Mouse (Mus musculus) left cerebral cortex, adult 2 months (tissue): ENCODE data around the gene Borcs5. TPM values are rescaled to one million over a fixed set of nuclear protein-coding genes. Genes with fewer than 3 reads are reported as not detected.

Source experiments
- DNase-seq, 2 experiments: peaks; one replicate each; pipeline ENCODE4 v3.0.0; 2021 to 2022; ENCODE audit warnings: low spot score in 2 of 2, mixed read lengths in 1 of 2; ENCODE audit errors: extremely low spot score in 1 of 2
- H3K27ac ChIP-seq: fragments of 200-600 bp; 2 replicates; pipeline ENCODE4 v1.8.1; 2022
- H3K4me3 ChIP-seq: fragments of 200-600 bp; 2 replicates; pipeline ENCODE4 v1.8.1; 2022
- CTCF ChIP-seq: fragments of 200-600 bp; IDR thresholded peaks from 2 replicates; pipeline ENCODE4 v1.8.1; 2022; ENCODE audit warnings: antibody characterized with exemption, mild to moderate bottlenecking, moderate library complexity
- intact Hi-C: fragments of 180-260 bp; cut with DNase I; formaldehyde crosslinking; loops from one replicate; pipeline ENCODE4 v1.15.1; 2025
- total RNA-seq, 2 experiments: library from RNA; stranded (reverse); gene quantifications; 2 replicates each; pipeline ENCODE4 v1.2.3; 2021

The Borcs5 gene
- total RNA-seq, 2 experiments from 2014 or later = 34.1 to 37.6 TPM

DNA sequence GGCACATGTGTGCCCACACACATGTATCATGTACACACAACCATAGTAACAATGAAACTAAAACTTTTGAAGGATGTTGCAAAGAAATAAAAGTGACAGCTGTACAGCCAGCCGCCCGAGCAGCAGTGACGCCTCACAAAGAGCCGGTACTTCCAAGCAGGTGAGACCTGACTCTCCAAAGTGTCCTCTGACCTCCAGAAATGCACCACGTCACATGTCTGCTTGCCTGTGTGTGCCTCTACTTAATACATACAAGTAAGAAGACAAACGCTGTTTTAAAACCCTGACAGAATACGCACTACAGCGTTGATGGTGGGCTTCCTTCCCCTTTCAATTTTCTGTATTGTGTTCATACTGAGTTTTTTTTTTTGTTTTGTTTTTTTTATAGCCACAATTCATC, 83.6 kb downstream of the Borcs5 start:
- Histone ChIP-seq H3K27ac (no peak overlapping the region), H3K4me3 (no peak overlapping the region)
- TF ChIP-seq CTCF = no peak
- no peak for DNase-seq
- intact Hi-C loops = no loop called here

DNA sequence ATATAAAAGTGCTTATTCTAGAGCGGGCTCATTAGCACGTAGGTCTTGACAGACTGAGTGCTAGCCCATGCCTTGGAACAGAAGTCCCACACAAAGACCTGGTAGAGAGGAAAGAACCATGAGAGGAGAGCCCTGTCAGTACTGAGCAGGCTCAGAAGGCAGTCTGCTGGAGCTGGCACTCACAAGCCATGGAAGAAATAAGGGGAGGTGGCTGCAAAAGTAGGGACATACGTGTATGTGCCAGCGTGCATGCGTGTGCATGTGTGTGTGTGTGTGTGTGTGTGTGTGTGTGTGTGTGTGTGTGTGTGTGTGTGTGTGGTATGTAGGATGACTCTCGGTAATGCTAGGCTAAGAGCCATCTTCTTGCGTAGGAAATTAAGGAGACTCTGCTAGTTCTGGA, 84.0 kb downstream of the Borcs5 start:
- no peak overlapping the region for H3K4me3 ChIP-seq
- no peak overlapping the region for H3K27ac ChIP-seq
- intact Hi-C loops = no loop called here
- no peak for DNase-seq
- TF ChIP-seq CTCF = no peak

DNA sequence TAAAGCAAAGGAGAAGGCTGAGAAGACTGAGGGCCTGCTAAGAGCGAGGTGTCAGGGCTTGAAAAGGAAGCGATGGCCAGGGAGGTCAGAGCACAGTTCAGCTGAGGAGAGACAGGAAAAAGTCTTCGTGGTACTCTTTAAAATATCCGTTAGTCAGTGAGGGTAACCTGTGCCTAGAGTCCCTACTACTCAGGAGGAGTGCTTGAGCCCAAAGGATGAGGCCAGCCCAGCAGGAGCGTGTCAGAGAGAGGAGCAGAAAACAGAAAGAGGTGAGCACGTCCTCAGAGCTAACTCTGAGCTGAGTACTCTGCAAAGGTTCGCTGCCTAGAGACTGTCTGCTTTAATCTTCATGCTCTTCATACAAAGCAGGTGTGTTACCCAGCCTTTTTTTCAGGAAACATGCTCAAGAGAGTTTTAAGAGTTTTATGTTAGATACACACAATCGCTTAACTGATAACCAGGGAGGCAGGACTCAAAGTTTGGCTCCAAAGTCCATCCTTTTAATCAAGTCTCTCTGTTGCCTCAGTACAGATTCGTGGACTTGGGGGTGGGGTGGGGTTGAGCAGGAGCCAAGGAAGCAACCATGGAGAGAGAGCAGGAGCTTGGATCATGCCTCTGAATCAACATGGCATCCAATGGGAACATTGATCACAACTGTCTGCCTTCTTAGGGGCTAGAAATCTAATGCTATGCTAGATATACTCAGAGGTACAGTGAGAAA, 84.7 kb downstream of the Borcs5 start:
- no peak for TF ChIP-seq CTCF

DNA sequence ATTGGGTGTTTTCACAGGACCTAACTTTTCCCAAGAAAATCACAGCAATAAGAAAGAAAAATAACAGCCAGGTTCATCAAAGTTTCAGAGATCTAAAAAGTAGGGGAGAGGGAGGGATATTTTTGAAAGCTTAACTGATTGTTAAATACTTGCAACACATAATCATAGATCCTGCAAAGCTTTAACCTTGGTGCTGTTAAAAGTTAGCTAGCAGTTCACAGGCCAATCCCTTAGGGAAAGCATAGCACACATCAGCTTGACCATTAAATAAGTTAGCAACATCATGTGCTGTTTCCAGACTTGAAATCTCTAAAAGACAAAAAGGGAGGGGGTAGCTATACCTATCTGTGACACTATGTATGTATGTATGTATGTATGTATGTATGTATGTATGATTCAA, 86.1 kb downstream of the Borcs5 start:
- no peak for TF ChIP-seq CTCF
- Histone ChIP-seq H3K27ac (no peak overlapping the region), H3K4me3 (no peak overlapping the region)
- no peak for DNase-seq
- intact Hi-C loops = no loop called here

More for the DNA sequence above, 84.7 kb downstream of the Borcs5 start:
- no peak for DNase-seq
- intact Hi-C loops = no loop called here
- H3K4me3 ChIP-seq = no peak overlapping the region
- no peak overlapping the region for H3K27ac ChIP-seq

DNA sequence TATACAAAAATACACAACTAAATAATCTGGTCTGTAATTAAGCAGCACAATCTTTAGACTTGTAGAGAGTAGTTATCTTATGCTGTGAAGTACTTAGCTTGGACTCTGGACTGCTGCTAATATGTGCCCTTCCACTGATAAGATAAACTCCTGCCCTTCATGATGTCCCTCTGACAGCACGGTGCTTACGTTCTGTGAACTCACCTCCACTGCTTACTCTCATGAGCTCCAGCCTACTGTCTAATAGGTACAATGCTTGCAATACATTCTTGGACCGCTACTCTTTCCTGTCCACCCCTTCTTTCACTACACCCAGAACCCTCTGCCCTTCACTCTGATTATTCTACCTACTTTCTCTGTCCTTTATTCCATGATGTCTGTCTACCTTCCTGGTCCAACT, 91.7 kb downstream of the Borcs5 start:
- TF ChIP-seq CTCF = no peak
- H3K4me3 ChIP-seq = no peak overlapping the region
- intact Hi-C loops = no loop called here
- no peak overlapping the region for H3K27ac ChIP-seq
- DNase-seq = no peak

DNA sequence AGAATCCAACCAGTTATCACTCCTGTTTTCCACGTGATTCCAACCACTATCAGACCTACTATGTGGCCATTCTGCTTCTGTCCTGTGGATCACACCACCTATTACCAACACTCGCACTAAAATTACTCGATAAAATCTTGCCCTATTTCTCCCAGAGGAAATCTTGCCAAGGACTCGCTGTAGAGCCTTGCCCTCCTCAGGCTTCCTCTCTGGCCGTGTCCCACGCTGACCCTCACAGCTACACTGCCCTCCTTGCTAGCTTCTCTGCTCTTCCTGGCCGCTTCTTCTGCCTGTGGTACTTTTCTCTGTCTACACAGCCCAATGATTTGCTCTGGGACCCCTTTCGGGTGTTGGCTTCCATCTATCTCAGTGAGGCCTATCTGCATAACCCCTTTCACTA, 93.5 kb downstream of the Borcs5 start:
- TF ChIP-seq CTCF = no peak
- no peak overlapping the region for H3K4me3 ChIP-seq
- DNase-seq = no peak

DNA sequence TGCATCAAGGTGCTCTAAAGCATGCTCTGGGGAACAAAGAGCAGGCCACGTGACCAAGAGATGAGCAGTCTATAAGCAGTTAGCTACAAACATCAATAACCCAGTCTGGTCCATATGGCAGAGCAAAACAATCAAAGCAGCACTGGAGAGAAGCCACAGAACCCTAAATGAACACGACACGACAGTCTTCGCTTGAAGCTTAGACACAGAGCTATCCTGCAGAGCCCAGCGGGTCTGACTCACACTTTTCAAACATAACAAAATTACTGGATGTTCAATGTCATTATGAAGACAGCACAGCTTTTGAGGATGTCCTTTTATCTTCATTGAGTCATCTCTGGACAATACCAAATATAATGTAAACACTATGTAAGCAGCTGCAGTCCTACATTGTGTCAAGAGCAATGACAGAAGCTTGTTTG, 94.5 kb downstream of the Borcs5 start:
- TF ChIP-seq CTCF = no peak
- intact Hi-C loops = no loop called here

More for the DNA sequence above, 93.5 kb downstream of the Borcs5 start:
- H3K27ac ChIP-seq = no peak overlapping the region
- intact Hi-C loops = no loop called here

DNA sequence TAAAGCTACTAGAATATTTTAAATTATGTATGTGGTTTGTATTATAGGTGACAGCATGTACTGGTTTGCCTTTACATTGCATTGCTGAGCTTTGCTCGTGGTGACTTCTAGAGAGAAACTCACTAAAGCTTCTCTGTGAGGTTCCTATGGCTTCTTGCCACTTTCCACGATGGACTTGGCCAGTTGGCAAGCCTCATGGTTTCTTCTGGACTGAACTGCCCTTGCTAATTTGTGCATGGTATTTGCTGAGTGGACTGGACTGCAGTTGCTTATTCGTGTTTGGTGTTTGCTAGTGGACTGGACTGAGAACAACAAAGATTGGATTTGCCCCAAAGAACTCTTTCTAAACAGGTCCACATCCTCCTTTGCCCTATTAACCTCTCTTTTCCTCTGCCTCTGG, 97.5 kb downstream of the Borcs5 start:
- Histone ChIP-seq H3K27ac (no peak overlapping the region), H3K4me3 (no peak overlapping the region)
- intact Hi-C loops = no loop called here
- DNase-seq = no peak
- no peak for TF ChIP-seq CTCF

More for the DNA sequence above, 94.5 kb downstream of the Borcs5 start:
- DNase-seq = no peak
- no peak overlapping the region for H3K27ac ChIP-seq
- H3K4me3 ChIP-seq = no peak overlapping the region

DNA sequence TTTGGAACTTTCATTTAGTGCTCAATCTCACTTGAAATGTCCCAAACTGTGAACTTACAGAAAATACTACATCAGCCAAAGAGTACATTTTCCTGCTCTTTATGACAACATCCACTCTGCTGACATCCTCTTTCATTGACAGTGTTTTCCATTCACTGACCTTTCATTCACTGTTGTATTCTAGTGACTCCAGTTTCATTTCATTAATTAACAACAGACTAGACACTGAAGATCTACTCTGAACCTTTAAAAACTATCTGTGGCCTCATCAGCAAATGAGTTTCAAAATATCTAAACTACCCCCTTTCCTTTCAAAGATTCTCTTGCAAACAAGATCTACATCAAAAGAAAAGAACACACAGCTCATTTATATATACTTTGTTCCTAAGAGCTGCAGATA, 104.3 kb downstream of the Borcs5 start:
- Histone ChIP-seq H3K4me3 (no peak overlapping the region), H3K27ac (no peak overlapping the region)
- no peak for TF ChIP-seq CTCF
- DNase-seq = no peak
- intact Hi-C loops = no loop called here

DNA sequence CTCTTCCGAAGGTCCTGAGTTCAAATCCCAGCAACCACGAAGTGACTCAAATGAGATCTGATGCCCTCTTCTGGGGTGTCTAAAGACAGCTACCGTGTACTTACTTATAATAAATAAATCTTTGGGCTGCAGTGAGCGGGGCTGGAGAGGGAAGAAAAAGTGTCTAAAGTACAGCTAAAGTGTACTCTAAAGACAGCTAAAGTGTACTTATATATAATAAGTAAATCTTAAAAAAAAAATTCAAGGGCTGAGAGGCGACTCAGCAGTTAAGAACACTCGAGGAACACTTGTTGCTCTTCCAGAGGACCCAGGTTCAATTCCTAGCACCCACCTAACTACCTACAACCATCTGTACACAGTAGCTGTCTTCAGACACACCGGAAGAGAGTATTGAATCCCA, 106.6 kb downstream of the Borcs5 start:
- no peak overlapping the region for H3K4me3 ChIP-seq
- DNase-seq = no peak
- H3K27ac ChIP-seq = no peak overlapping the region
- no peak for TF ChIP-seq CTCF
- intact Hi-C loops = no loop called here

DNA sequence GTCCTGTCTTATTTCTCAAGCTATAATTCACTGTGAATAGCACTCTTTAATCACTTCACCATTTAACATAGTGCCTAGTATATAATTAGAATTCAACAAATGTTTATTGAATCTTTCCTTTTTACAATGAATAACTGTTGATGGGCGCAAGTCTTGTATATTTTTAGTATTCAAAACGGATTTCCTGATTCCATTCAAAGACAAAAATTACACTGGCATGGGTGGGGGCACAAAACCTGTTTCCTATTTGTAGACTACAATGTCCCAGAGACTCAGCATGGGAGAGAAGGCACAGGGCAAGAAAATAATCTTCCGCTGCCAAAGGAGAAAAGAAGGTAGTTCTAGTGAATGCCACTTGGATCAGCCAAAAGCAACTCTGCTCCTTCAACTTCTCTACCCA, 108.8 kb downstream of the Borcs5 start:
- intact Hi-C loops = no loop called here
- DNase-seq = no peak
- no peak for TF ChIP-seq CTCF
- Histone ChIP-seq H3K27ac (no peak overlapping the region), H3K4me3 (no peak overlapping the region)

DNA sequence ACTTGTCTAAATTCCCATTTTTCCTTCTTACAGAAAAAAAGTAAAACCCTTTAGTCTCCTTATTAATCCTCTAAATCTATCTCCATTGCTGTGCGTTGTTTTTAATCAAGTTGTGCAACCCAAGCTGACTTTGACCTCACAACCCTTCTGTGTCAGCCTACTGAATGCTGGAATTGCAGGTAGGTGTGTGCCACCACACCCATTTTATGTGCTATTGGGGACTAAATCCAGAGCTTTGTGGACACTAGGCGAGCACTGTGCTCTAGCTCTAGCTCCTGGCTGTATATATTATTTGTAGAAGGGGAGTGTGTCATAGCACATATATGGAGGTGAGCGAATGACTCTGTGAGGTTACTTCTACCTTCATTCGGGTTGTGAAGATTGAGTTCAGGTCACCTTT, 111.8 kb downstream of the Borcs5 start:
- H3K4me3 ChIP-seq = no peak overlapping the region
- TF ChIP-seq CTCF = no peak
- H3K27ac ChIP-seq = no peak overlapping the region
- DNase-seq = no peak
- intact Hi-C loops = no loop called here

DNA sequence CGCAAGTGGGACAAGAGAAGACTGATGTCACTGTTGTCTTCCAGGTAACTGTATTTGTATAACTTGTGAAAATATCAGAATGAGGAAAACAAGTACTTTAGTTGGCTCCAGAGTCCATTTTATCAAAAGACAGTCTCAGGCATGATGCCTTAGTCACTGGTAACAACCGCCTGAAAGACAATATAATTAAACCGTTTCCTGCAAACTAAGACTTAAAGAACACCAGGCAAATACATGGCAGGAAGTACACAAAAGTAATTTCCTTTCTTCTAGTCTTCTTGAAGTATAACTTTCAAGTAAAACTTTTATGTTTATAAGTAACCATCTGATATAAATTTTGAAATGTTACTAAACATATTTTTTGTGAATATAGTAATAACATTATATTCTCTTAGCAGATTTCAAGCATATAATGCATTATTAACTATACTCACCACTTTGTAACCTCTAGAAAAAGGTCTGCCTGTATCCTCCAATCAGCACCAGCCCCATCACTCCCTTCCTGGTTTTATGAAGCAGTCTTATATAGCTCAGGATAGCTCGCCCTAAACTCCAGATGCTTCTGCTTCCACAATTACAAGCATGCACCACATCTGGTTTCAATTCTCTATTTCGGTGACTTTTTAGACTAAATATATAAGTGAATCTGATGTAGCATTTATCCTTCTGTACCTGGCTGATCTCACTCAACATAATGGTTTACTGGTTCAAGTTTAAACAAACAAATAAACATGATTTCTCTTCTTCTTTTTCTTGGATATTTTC, 112.8 kb downstream of the Borcs5 start:
- intact Hi-C loops = no loop called here
- TF ChIP-seq CTCF = no peak
- DNase-seq = no peak
- H3K4me3 ChIP-seq = no peak overlapping the region
- H3K27ac ChIP-seq = no peak overlapping the region
